Mouse (Mus musculus) MEL (cell line): Measurements from ENCODE around the gene Aldh3b3.

Experiments
- CTCF ChIP-seq, 3 experiments: IDR thresholded peaks in 2 of 3; conservative IDR thresholded peaks in 1 of 3; 2 replicates each; pipeline ENCODE4 v1.5.1; 2011 to 2012; ENCODE audit warnings: low read length in 3 of 3, low read depth in 2 of 3, mild to moderate bottlenecking in 2 of 3, improper control_type of control experiment in 1 of 3, inconsistent platforms in 1 of 3, mixed read lengths in 1 of 3, moderate library complexity in 1 of 3; ENCODE audit not compliant: control insufficient read depth in 1 of 3, insufficient read depth in 1 of 3, poor library complexity in 1 of 3, severe bottlenecking in 1 of 3
- POLR2AphosphoS5 ChIP-seq: IDR thresholded peaks from 2 replicates; pipeline ENCODE4 v1.6.1; 2012; ENCODE audit warnings: low read depth, borderline replicate concordance, mild to moderate bottlenecking, inconsistent platforms, low read length, moderate library complexity, mixed read lengths

- TF ChIP-seq CTCF (IDR thresholded peaks at IDR 0.05 in 2 of 3, conservative IDR thresholded peaks at IDR 0.05 in 1 of 3; ENCODE audit: control insufficient read depth in 1 of 3, insufficient read depth in 1 of 3, low read depth in 2 of 3, low read length in 3 of 3, poor library complexity in 1 of 3, severe bottlenecking in 1 of 3) (no peak), POLR2AphosphoS5 (no peak)
Measured at GRCm38 (mm10) chr19:3919928-3920327, 38.5 kb upstream of the Aldh3b3 start.
